Mouse (Mus musculus) kidney, adult 2 months (tissue): ENCODE measurements around the gene Psmc3ip. TPM values are rescaled to one million over a fixed set of nuclear protein-coding genes. Genes with fewer than 3 reads are reported as not detected.

Experiments used
- DNase-seq: peaks from one replicate; pipeline ENCODE4 v3.0.0; 2021
- H3K27ac ChIP-seq: fragments of 200-500 bp; 2 replicates; pipeline ENCODE4 v1.5.1; 2012; ENCODE audit warnings: low read depth, low read length, control low read depth, inconsistent platforms; ENCODE audit not compliant: insufficient read depth
- H3K27me3 ChIP-seq: fragments of 200-500 bp; replicated peaks from 2 replicates; pipeline ENCODE4 v1.6.1; 2012; ENCODE audit warnings: mild to moderate bottlenecking, moderate library complexity, low read length, inconsistent platforms; ENCODE audit not compliant: control insufficient read depth, insufficient read depth
- H3K36me3 ChIP-seq: fragments of 200-500 bp; 2 replicates; pipeline ENCODE4 v1.6.1; 2012; ENCODE audit warnings: mild to moderate bottlenecking, moderate library complexity, low read length, inconsistent platforms; ENCODE audit not compliant: control insufficient read depth, insufficient read depth
- H3K4me1 ChIP-seq: fragments of 200-500 bp; 2 replicates; pipeline ENCODE4 v1.6.1; 2011; ENCODE audit warnings: low read length; ENCODE audit not compliant: control insufficient read depth, insufficient read depth
- H3K4me3 ChIP-seq: fragments of 200-500 bp; 2 replicates; pipeline ENCODE4 v1.5.1; 2011; ENCODE audit warnings: mild to moderate bottlenecking, low read depth, low read length, control low read depth; ENCODE audit not compliant: insufficient read depth
- CTCF ChIP-seq: fragments of 200-500 bp; conservative IDR thresholded peaks from 2 replicates; pipeline ENCODE4 v1.5.1; 2011; ENCODE audit warnings: low read depth, mild to moderate bottlenecking, control low read depth, low read length, moderate library complexity, mixed read lengths; ENCODE audit not compliant: insufficient read depth, insufficient read length
- POLR2A ChIP-seq: fragments of 200-500 bp; IDR thresholded peaks from one replicate; pipeline ENCODE4 v1.6.1; 2011; ENCODE audit warnings: low read depth, low read length, control low read depth
- WGBS: fragments of 180-500 bp; shearing (Covaris S2); methylation state at CpG from one replicate; pipeline ENCODE4 v1.1.7; 2018; 5-methylcytosine and 5-hydroxymethylcytosine counted together
- polyA plus RNA-seq: library from polyadenylated mRNA; depleted of rRNA; stranded (reverse); fragments of >200 nt; gene quantifications from 2 replicates; pipeline ENCODE4 v1.2.3, GENCODE M21; 2012

Gene Psmc3ip
- polyA plus RNA-seq, 1 experiment, result 1.9 TPM

DNA sequence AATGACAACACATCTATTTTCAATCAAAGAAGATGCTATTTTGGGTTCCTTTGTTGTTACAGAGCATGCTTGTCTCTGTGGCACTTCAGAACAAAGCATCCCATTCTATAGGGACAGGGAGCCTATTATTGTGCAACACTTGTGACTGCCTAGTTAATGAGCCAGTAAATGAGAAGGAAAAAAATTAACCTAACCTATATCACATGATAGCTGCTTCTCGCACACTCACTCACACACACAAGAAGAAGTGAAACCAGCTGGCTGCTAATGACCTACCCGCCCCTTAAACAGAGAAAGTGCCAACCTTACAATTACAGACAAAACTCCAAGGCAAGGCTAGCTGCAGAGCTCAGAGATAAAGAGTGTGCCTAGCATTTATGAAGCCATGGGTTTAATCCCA is 20.3 kb upstream of the Psmc3ip start:
- Histone ChIP-seq H3K4me3 (no peak overlapping the region), H3K27me3 (no peaks in the 10 kb centered on the region), H3K36me3 (no peaks in the 10 kb centered on the region), H3K27ac (no peak overlapping the region), H3K4me1 (peaks cover 8% of the 10 kb centered on the region; the same call in 1 of the 2 replicates)
- TF ChIP-seq CTCF, result no peak
- TF ChIP-seq POLR2A, result no peak
- DNase-seq, result no peak
- 37% methylated on average over 2 of the region's 2 CpGs for WGBS

- H3K36me3 ChIP-seq, result no peaks in the 10 kb centered on the region
- no peaks in the 10 kb centered on the region for H3K4me1 ChIP-seq
- TF ChIP-seq POLR2A, result no peak
- TF ChIP-seq CTCF, result no peak
- DNase-seq, result no peak
- H3K27me3 ChIP-seq, result no peaks in the 10 kb centered on the region
- WGBS, result 81% methylated on average over 3 of the region's 3 CpGs
- H3K4me3 ChIP-seq, result no peak overlapping the region
- H3K27ac ChIP-seq, result no peak overlapping the region
These were observed 16.9 kb upstream of the Psmc3ip start for GRCm38 (mm10) chr11:101112186-101112585.

- WGBS, result 86% methylated on average over 4 of the region's 4 CpGs
- H3K27ac ChIP-seq, result no peak overlapping the region
- no peaks in the 10 kb centered on the region for H3K27me3 ChIP-seq
- H3K4me1 ChIP-seq, result no peaks in the 10 kb centered on the region
- H3K4me3 ChIP-seq, result no peak overlapping the region
- no peaks in the 10 kb centered on the region for H3K36me3 ChIP-seq
- no peak for DNase-seq
- TF ChIP-seq POLR2A, result no peak
- no peak for TF ChIP-seq CTCF
These were observed 15.9 kb upstream of the Psmc3ip start for GRCm38 (mm10) chr11:101111178-101111577.

DNA sequence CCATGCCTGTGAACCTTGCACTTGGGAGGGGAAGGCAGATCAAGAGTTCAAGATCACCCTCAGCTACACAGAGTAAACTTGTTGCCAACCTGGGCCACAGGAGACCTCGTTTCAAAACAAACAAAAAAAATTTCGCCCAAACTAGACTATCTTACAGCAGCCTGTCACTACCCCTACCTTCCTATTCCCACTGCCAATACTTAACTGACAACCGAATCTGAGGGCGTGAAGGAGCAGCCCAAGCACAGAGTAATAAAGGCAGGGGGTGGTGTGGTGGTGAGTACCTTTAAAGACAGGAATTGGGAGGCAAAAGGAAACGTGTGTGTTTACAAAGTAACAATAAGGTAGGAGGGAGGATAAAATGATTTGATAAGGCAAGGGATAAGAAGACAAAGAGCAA is 15.5 kb upstream of the Psmc3ip start:
- DNase-seq, result no peak
- Histone ChIP-seq H3K27ac (no peak overlapping the region), H3K36me3 (no peaks in the 10 kb centered on the region), H3K4me3 (no peak overlapping the region), H3K27me3 (no peaks in the 10 kb centered on the region), H3K4me1 (no peaks in the 10 kb centered on the region)
- 46% methylated on average over 5 of the region's 5 CpGs for WGBS
- no peak for TF ChIP-seq CTCF
- TF ChIP-seq POLR2A, result no peak

- WGBS, result 66% methylated on average over 4 of the region's 4 CpGs
- no peak overlapping the region for H3K4me3 ChIP-seq
- H3K27me3 ChIP-seq, result no peaks in the 10 kb centered on the region
- 0 out of 2 replicates have a peak, but pooled peaks cover 1% of the 10 kb centered on the region for H3K36me3 ChIP-seq
- TF ChIP-seq POLR2A (no peak), CTCF (no peak)
- no peak for DNase-seq
- H3K4me1 ChIP-seq, result no peaks in the 10 kb centered on the region
- no peak overlapping the region for H3K27ac ChIP-seq
These were observed 14.1 kb upstream of the Psmc3ip start for GRCm38 (mm10) chr11:101109351-101109750.

DNA sequence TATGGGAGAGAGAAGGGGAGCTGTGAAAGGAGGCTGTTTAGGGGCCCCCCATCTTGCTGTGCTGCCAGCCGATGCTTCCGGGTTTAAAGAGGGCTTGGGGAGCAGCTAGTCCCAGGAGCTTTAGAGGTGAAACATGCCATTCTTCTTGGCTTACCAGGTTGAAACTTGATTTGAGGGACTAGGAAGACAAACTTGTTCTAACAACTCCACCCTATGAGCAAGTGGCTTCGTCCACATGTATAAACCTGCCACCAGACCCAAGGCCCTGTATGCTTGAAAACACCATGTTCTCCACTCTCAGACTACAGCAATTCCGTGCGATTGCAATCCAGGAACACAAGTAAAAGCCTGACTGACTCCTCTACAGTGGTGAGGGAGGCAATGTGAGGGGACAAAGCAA is 7.8 kb upstream of the Psmc3ip start:
- TF ChIP-seq CTCF (no peak), POLR2A (no peak)
- no peak for DNase-seq
- WGBS, result 92% methylated on average over 5 of the region's 5 CpGs
- Histone ChIP-seq H3K36me3 (peaks cover 1% of the 10 kb centered on the region), H3K4me3 (no peak overlapping the region), H3K27me3 (no peaks in the 10 kb centered on the region), H3K4me1 (no peaks in the 10 kb centered on the region), H3K27ac (no peak overlapping the region)

DNA sequence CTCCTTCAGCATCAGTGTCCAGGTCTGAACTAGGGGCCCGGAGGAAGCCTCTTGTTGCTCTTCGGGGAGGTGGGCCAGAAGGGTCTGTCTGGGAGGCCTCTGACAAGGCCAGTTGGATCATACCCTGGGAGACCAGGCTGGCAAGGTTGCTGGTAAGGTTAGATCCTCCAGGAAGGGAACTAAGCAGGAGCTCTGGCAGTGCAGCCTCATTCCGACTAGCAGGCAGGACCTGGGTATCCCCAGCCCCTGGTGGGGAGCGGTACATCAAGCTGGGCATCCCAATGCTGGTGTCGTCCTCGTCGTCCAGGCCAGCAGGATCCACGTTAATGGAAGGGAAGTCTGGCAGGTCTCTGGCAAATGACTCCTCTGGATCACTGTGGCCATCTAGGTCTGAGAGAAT is 3.0 kb upstream of the Psmc3ip start:
- TF ChIP-seq POLR2A, result no peak
- no peak for TF ChIP-seq CTCF
- WGBS, result 69% methylated on average over 8 of the region's 8 CpGs
- H3K36me3 ChIP-seq, result no peaks in the 10 kb centered on the region; the same call in 1 of the 2 replicates
- no peaks in the 10 kb centered on the region for H3K27me3 ChIP-seq
- H3K27ac ChIP-seq, result no peak overlapping the region
- no peaks in the 10 kb centered on the region; the same call in 1 of the 2 replicates for H3K4me1 ChIP-seq
- DNase-seq, result no peak
- H3K4me3 ChIP-seq, result no peak overlapping the region
